16 mouse cellular contexts compared by ENCODE assay signal in the genomic region with DNA sequence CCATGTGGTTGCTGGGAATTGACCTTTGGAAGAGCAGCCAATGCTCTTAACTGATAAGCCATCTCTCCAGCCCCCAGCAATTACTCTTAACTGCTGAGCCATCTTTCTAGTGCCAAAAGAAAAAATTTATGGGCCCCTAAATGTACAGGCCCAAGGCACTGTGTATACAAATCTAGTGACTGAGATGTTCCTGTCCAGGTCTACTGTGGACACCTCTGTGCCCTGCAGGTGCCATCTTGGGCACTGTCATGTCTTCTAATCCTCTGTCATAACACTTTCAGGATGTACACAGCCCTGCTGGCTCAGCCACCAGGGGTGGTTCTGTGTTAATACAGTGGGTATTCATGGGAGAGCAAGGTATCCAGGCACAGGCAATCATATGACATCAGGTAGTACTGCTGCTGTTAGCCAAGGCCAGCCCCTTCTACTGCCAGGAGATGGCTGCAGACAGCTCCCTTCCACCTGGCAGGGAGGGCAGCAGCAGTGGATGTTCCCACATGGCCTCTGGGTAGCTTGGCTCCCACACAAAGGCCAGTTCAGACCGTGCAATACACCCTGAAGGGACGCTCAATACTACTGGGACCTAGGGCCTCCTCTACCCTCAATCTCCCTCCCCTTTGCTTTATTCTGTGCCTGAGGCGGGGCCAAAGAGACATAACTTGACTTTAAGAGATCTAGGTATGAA. TPM values are rescaled to one million over a fixed set of nuclear protein-coding genes. Genes with fewer than 3 reads are reported as not detected.
A peak's percentile ranks its signal among the peaks of the same experiment; 100 is the strongest.
DNase-seq lines count a peak whose midpoint lies in the region; ATAC-seq and TF ChIP-seq lines count a peak whose summit lies in the region.
"Had no signal": no experiment of that assay in that cellular context is flagged by ENCODE, and none has a peak within 500 bp of the region (broad histone marks: within the 10 kb centered on the region; RNA-seq: fewer than 3 reads in every experiment).

No protein-coding gene starts in this region.

- no peak overlapping the region for H3K4me3 ChIP-seq in heart, embryonic 10.5 days
- no peak overlapping the region for H3K4me3 ChIP-seq in heart, adult 2 months
- H3K4me3 ChIP-seq in midbrain, embryonic 11.5 days (ENCODE audit: low read depth, low read length): no peak overlapping the region
- no peak overlapping the region for H3K4me3 ChIP-seq in midbrain, embryonic 13.5 days (replicated peaks)
- no peak overlapping the region for H3K4me3 ChIP-seq in hindbrain, embryonic 12.5 days
- H3K4me3 ChIP-seq in neural tube, embryonic 14.5 days (ENCODE audit: low read depth, low read length): no peak overlapping the region
- H3K4me3 ChIP-seq: erythroblast, embryonic 14.5 days; liver, embryonic 13.5 days had no signal

- peak; percentile 28; the same call in 1 of the 2 replicates for ATAC-seq in midbrain, embryonic 11.5 days (ENCODE audit: low FRiP score)
- no peak for ATAC-seq in midbrain, embryonic 13.5 days
- ATAC-seq in hindbrain, embryonic 12.5 days (ENCODE audit: low FRiP score): peak; percentile 60
- peak; percentile 20; the same call in 1 of the 2 replicates for ATAC-seq in neural tube, embryonic 14.5 days (ENCODE audit: low read depth)

- no peaks in the 10 kb centered on the region for H3K9me3 ChIP-seq in heart, embryonic 10.5 days
- no peaks in the 10 kb centered on the region for H3K9me3 ChIP-seq in midbrain, embryonic 11.5 days (ENCODE audit: control insufficient read depth, low read length)
- no peaks in the 10 kb centered on the region for H3K9me3 ChIP-seq in midbrain, embryonic 13.5 days
- no peaks in the 10 kb centered on the region for H3K9me3 ChIP-seq in hindbrain, embryonic 12.5 days (replicated peaks)
- H3K9me3 ChIP-seq in neural tube, embryonic 14.5 days (ENCODE audit: control insufficient read depth, low read length): no peaks in the 10 kb centered on the region
- H3K9me3 ChIP-seq: liver, embryonic 13.5 days had no signal

- no peak overlapping the region; the same call in 1 of the 2 replicates for H3K27ac ChIP-seq in heart, embryonic 10.5 days
- H3K27ac ChIP-seq in heart, adult 2 months: no peak overlapping the region
- peak overlapping the region; percentile 41; the same call in 1 of the 2 replicates for H3K27ac ChIP-seq in midbrain, embryonic 11.5 days (ENCODE audit: low read depth, low read length)
- H3K27ac ChIP-seq in midbrain, embryonic 13.5 days: no peak overlapping the region
- H3K27ac ChIP-seq in hindbrain, embryonic 12.5 days: peak overlapping the region; percentile 67
- H3K27ac ChIP-seq in neural tube, embryonic 14.5 days (ENCODE audit: low read depth, low read length): no peak overlapping the region
- H3K27ac ChIP-seq: liver, embryonic 13.5 days; stomach, postnatal 0 days had no signal

- H3K36me3 ChIP-seq in heart, embryonic 10.5 days: no peaks in the 10 kb centered on the region
- H3K36me3 ChIP-seq in heart, adult 2 months (ENCODE audit: control insufficient read depth, insufficient read depth, low read length): no peaks in the 10 kb centered on the region
- H3K36me3 ChIP-seq in midbrain, embryonic 11.5 days (ENCODE audit: control insufficient read depth, insufficient read depth, low read length): no peaks in the 10 kb centered on the region
- no peaks in the 10 kb centered on the region for H3K36me3 ChIP-seq in midbrain, embryonic 13.5 days
- H3K36me3 ChIP-seq in hindbrain, embryonic 12.5 days: no peaks in the 10 kb centered on the region
- no peaks in the 10 kb centered on the region for H3K36me3 ChIP-seq in neural tube, embryonic 14.5 days (ENCODE audit: control insufficient read depth, insufficient read depth, low read length)
- H3K36me3 ChIP-seq: liver, embryonic 13.5 days had no signal

- peak; percentile 67 for DNase-seq in heart, embryonic 10.5 days (ENCODE audit: low spot score)
- DNase-seq in heart, adult 2 months: no peak
- DNase-seq in midbrain, embryonic 11.5 days (ENCODE audit: low spot score, missing footprints): no peak
- no peak for DNase-seq in left cerebral cortex, postnatal 10 days (ENCODE audit: extremely low spot score in 1 of 2, low spot score in 2 of 2)
- DNase-seq in adrenal gland, adult 2 months: no peak
- DNase-seq: cerebellum, adult 2 months; heart, postnatal 14 days; liver, embryonic 13.5 days; right cerebral cortex, adult 18-20 months; spleen, adult 18-20 months; thymus, postnatal 36 days had no signal

- no peak for TF ChIP-seq CTCF in heart, adult 2 months (IDR thresholded peaks at IDR 0.05)

- H3K79me2 ChIP-seq in heart, adult 2 months (replicated peaks; ENCODE audit: control insufficient read depth, insufficient read depth, low read length): no peaks in the 10 kb centered on the region

- TF ChIP-seq EP300 in heart, adult 2 months (IDR thresholded peaks at IDR 0.05; ENCODE audit: insufficient read depth, low read depth, low read length): no peak

- H3K9ac ChIP-seq in heart, adult 2 months (ENCODE audit: low read depth, low read length): no peak overlapping the region
- H3K9ac ChIP-seq in midbrain, embryonic 11.5 days (ENCODE audit: low read length): 0 out of 2 replicates have a peak overlapping the region, but pooled peaks have one; percentile 6
- H3K9ac ChIP-seq in midbrain, embryonic 13.5 days (replicated peaks): no peak overlapping the region; the same call in 1 of the 2 replicates
- H3K9ac ChIP-seq in hindbrain, embryonic 12.5 days: no peak overlapping the region
- no peak overlapping the region for H3K9ac ChIP-seq in neural tube, embryonic 14.5 days (replicated peaks; ENCODE audit: low read depth, low read length)
- H3K9ac ChIP-seq: liver, embryonic 13.5 days had no signal

- H3K27me3 ChIP-seq in heart, embryonic 10.5 days (ENCODE audit: insufficient read depth, poor library complexity, severe bottlenecking): no peaks in the 10 kb centered on the region
- H3K27me3 ChIP-seq in heart, adult 2 months (ENCODE audit: control insufficient read depth, insufficient read depth, low read length): no peaks in the 10 kb centered on the region
- H3K27me3 ChIP-seq in midbrain, embryonic 11.5 days (ENCODE audit: control insufficient read depth, insufficient read depth, low read length): no peaks in the 10 kb centered on the region
- H3K27me3 ChIP-seq in midbrain, embryonic 13.5 days: no peaks in the 10 kb centered on the region
- H3K27me3 ChIP-seq in hindbrain, embryonic 12.5 days: no peaks in the 10 kb centered on the region
- no peaks in the 10 kb centered on the region for H3K27me3 ChIP-seq in neural tube, embryonic 14.5 days (ENCODE audit: control insufficient read depth, insufficient read depth, low read length)
- H3K27me3 ChIP-seq: liver, embryonic 13.5 days had no signal

- intact Hi-C loops in heart, adult 2 months (cut with DNase I): no loop called here
- intact Hi-C loops in left cerebral cortex, postnatal 10 days (cut with DNase I): no loop called here

- H3K4me2 ChIP-seq in midbrain, embryonic 11.5 days: no peak overlapping the region
- no peak overlapping the region for H3K4me2 ChIP-seq in midbrain, embryonic 13.5 days (replicated peaks)
- H3K4me2 ChIP-seq in hindbrain, embryonic 12.5 days (replicated peaks): no peak overlapping the region
- H3K4me2 ChIP-seq in neural tube, embryonic 14.5 days (ENCODE audit: low read depth, low read length): no peak overlapping the region
- H3K4me2 ChIP-seq: liver, embryonic 13.5 days had no signal

- WGBS in heart, embryonic 10.5 days: 57% methylated on average over 3 of the region's 3 CpGs
- WGBS in heart, adult 2 months: 62% methylated on average over 3 of the region's 3 CpGs
- 17% methylated on average over 3 of the region's 3 CpGs for WGBS in midbrain, embryonic 11.5 days
- 19% methylated on average over 3 of the region's 3 CpGs for WGBS in midbrain, embryonic 13.5 days
- WGBS in hindbrain, embryonic 12.5 days: 20% methylated on average over 3 of the region's 3 CpGs
- 18% methylated on average over 3 of the region's 3 CpGs for WGBS in neural tube, embryonic 14.5 days

- no peak for TF ChIP-seq POLR2A in heart, adult 2 months (IDR thresholded peaks at IDR 0.05; ENCODE audit: insufficient read depth, low read depth, low read length)

- peaks cover 8% of the 10 kb centered on the region for H3K4me1 ChIP-seq in heart, embryonic 10.5 days
- no peaks in the 10 kb centered on the region for H3K4me1 ChIP-seq in heart, adult 2 months (ENCODE audit: control insufficient read depth, insufficient read depth, low read length)
- peaks cover 10% of the 10 kb centered on the region for H3K4me1 ChIP-seq in midbrain, embryonic 11.5 days (ENCODE audit: control insufficient read depth, insufficient read depth, low read length)
- H3K4me1 ChIP-seq in midbrain, embryonic 13.5 days (replicated peaks): peaks cover 9% of the 10 kb centered on the region; the same call in 1 of the 2 replicates
- H3K4me1 ChIP-seq in hindbrain, embryonic 12.5 days: peaks cover 11% of the 10 kb centered on the region
- no peaks in the 10 kb centered on the region for H3K4me1 ChIP-seq in neural tube, embryonic 14.5 days (ENCODE audit: control insufficient read depth, insufficient read depth, low read length)

RNA-seq across cellular contexts. Expression of a gene that starts 14.0 kb away (rescaled TPM):
- 12.6 and 19.9 TPM in 2 replicates for polyA plus RNA-seq in heart, embryonic 10.5 days (2016; fragmentation: Nextera tagmentation; extraction: Ambion mirVana)
- total RNA-seq in heart, adult 2 months (2021): 1 to 10 TPM in 1 of 2 experiments, under 1 TPM in 1; 0.76 to 1.1 TPM
- 2.2 and 3.7 TPM in 2 replicates for polyA plus RNA-seq in heart, adult 2 months (2012; rRNA removed)
- polyA plus RNA-seq in midbrain, embryonic 11.5 days (2014; fragmentation: Nextera tagmentation; extraction: Ambion mirVana): 9.3 and 10.0 TPM in 2 replicates
- polyA plus RNA-seq in midbrain, embryonic 13.5 days (2015; fragmentation: Nextera tagmentation; extraction: Ambion mirVana): 20.2 and 21.8 TPM in 2 replicates
- polyA plus RNA-seq in hindbrain, embryonic 12.5 days (2016; fragmentation: Nextera tagmentation; extraction: Ambion mirVana): 32.9 and 35.3 TPM in 2 replicates
- polyA plus RNA-seq in neural tube, embryonic 14.5 days (2014; fragmentation: Nextera tagmentation; extraction: Ambion mirVana): 21.3 and 21.7 TPM in 2 replicates
- total RNA-seq in left cerebral cortex, postnatal 10 days (2021): 10 to 100 TPM; 11.5 to 12.1 TPM
- 100 to 1,000 TPM in 1 of 2 experiments, 10 to 100 TPM in 1; 66.9 to 196 TPM for total RNA-seq in adrenal gland, adult 2 months (2021)
- polyA plus RNA-seq in adrenal gland, adult 2 months (2012; rRNA removed): 384 and 508 TPM in 2 replicates

RNA-seq across cellular contexts. Expression of a gene that starts 57.7 kb away (rescaled TPM):
- polyA plus RNA-seq in heart, embryonic 10.5 days (2016; fragmentation: Nextera tagmentation; extraction: Ambion mirVana): 31.0 and 36.7 TPM in 2 replicates
- total RNA-seq in heart, adult 2 months (2021): 10 to 100 TPM; 22.9 to 26.3 TPM
- polyA plus RNA-seq in heart, adult 2 months (2012; rRNA removed): 15.2 and 21.8 TPM in 2 replicates
- 34.4 and 34.7 TPM in 2 replicates for polyA plus RNA-seq in midbrain, embryonic 11.5 days (2014; fragmentation: Nextera tagmentation; extraction: Ambion mirVana)
- 29.1 and 32.6 TPM in 2 replicates for polyA plus RNA-seq in midbrain, embryonic 13.5 days (2015; fragmentation: Nextera tagmentation; extraction: Ambion mirVana)
- 40.5 and 44.3 TPM in 2 replicates for polyA plus RNA-seq in hindbrain, embryonic 12.5 days (2016; fragmentation: Nextera tagmentation; extraction: Ambion mirVana)
- polyA plus RNA-seq in neural tube, embryonic 14.5 days (2014; fragmentation: Nextera tagmentation; extraction: Ambion mirVana): 30.1 and 35.2 TPM in 2 replicates
- total RNA-seq in left cerebral cortex, postnatal 10 days (2021): 10 to 100 TPM; 57.0 to 62.0 TPM
- 10 to 100 TPM; 81.0 to 90.6 TPM for total RNA-seq in adrenal gland, adult 2 months (2021)
- polyA plus RNA-seq in adrenal gland, adult 2 months (2012; rRNA removed): 32.2 and 40.2 TPM in 2 replicates

Comparison
In these comparisons a context has a peak if more than half of its experiments do, and no peak if none do; other contexts are left out.
1. H3K27ac ChIP-seq: peak in midbrain, embryonic 11.5 days (single experiment) and hindbrain, embryonic 12.5 days (single experiment); none in heart, embryonic 10.5 days (single experiment), heart, adult 2 months (single experiment), midbrain, embryonic 13.5 days (single experiment) and neural tube, embryonic 14.5 days (single experiment).
2. RNA of a gene that starts 14.0 kb away (polyA plus RNA-seq): 384 to 508 TPM in adrenal gland, adult 2 months; 32.9 to 35.3 TPM in hindbrain, embryonic 12.5 days, 21.3 to 21.7 TPM in neural tube, embryonic 14.5 days, 20.2 to 21.8 TPM in midbrain, embryonic 13.5 days, 12.6 to 19.9 TPM in heart, embryonic 10.5 days, 9.3 to 10.0 TPM in midbrain, embryonic 11.5 days and 2.2 to 3.7 TPM in heart, adult 2 months; every median in the first group is over 10 times any median in the second.